Comparison of ENCODE assay signal across 9 mouse cellular contexts in genomic region chr16:30653806-30654205, GRCm38 (mm10). TPM values are rescaled to one million over a fixed set of nuclear protein-coding genes. Genes with fewer than 3 reads are reported as not detected.
DNase-seq lines count a peak whose midpoint lies in the region; ATAC-seq lines count a peak whose summit lies in the region.
"Had no signal": no experiment of that assay in that cellular context is flagged by ENCODE, and none has a peak within 500 bp of the region (broad histone marks: within the 10 kb centered on the region; RNA-seq: fewer than 3 reads in every experiment).

No protein-coding gene starts in this region.

- no peaks in the 10 kb centered on the region for H3K9me3 ChIP-seq in forebrain, embryonic 14.5 days (replicated peaks; ENCODE audit: control insufficient read depth, low read length)
- H3K9me3 ChIP-seq in forebrain, embryonic 13.5 days (replicated peaks): no peaks in the 10 kb centered on the region

- no peak for ATAC-seq in forebrain, embryonic 14.5 days
- no peak for ATAC-seq in forebrain, embryonic 13.5 days

- peak; percentile 76 for DNase-seq in forebrain, embryonic 14.5 days (ENCODE audit: low spot score)
- peak; percentile 13 for DNase-seq in ovary, postnatal 14 days (ENCODE audit: low spot score)
- DNase-seq in ovary, adult 18-20 months (ENCODE audit: low spot score): no peak
- peak; percentile 81 for DNase-seq in gastrocnemius, postnatal 25 days
- peak; percentile 52 to 66 for DNase-seq in left cerebral cortex, postnatal 14 days (ENCODE audit: low spot score in 2 of 2)
- DNase-seq in liver: no peak
- DNase-seq in embryo, embryonic 9.5 days (ENCODE audit: extremely low spot score): no peak

- H3K27me3 ChIP-seq in forebrain, embryonic 14.5 days (replicated peaks; ENCODE audit: control insufficient read depth, insufficient read depth, low read length): no peaks in the 10 kb centered on the region
- H3K27me3 ChIP-seq in forebrain, embryonic 13.5 days: no peaks in the 10 kb centered on the region

- 71% methylated on average over 5 of the region's 5 CpGs for WGBS in forebrain, embryonic 14.5 days
- 80% methylated on average over 5 of the region's 5 CpGs for WGBS in forebrain, embryonic 13.5 days

- H3K36me3 ChIP-seq in forebrain, embryonic 14.5 days (ENCODE audit: control insufficient read depth, insufficient read depth, low read length): no peaks in the 10 kb centered on the region
- no peaks in the 10 kb centered on the region for H3K36me3 ChIP-seq in forebrain, embryonic 13.5 days (ENCODE audit: poor library complexity, severe bottlenecking)

- H3K4me2 ChIP-seq in forebrain, embryonic 14.5 days (ENCODE audit: low read length): no peak overlapping the region
- no peak overlapping the region for H3K4me2 ChIP-seq in forebrain, embryonic 13.5 days

- peaks cover 8% of the 10 kb centered on the region for H3K4me1 ChIP-seq in forebrain, embryonic 14.5 days (ENCODE audit: control insufficient read depth, insufficient read depth, low read length)
- peaks cover 13% of the 10 kb centered on the region for H3K4me1 ChIP-seq in forebrain, embryonic 13.5 days

- intact Hi-C loops in left cerebral cortex, postnatal 14 days (cut with DNase I): no loop called here

- no peak overlapping the region for H3K9ac ChIP-seq in forebrain, embryonic 14.5 days (ENCODE audit: low read length)
- H3K9ac ChIP-seq in forebrain, embryonic 13.5 days: no peak overlapping the region

- H3K4me3 ChIP-seq in forebrain, embryonic 14.5 days (ENCODE audit: low read depth, low read length): no peak overlapping the region
- H3K4me3 ChIP-seq in forebrain, embryonic 13.5 days: no peak overlapping the region
- H3K4me3 ChIP-seq: megakaryocyte, embryonic 14.5 days had no signal

- H3K27ac ChIP-seq in forebrain, embryonic 14.5 days (ENCODE audit: low read depth, low read length): no peak overlapping the region
- H3K27ac ChIP-seq in forebrain, embryonic 13.5 days: no peak overlapping the region

RNA-seq across cellular contexts. Expression of gene Fam43a, which starts 54.3 kb away (rescaled TPM):
- polyA plus RNA-seq in forebrain, embryonic 14.5 days (2014; fragmentation: Nextera tagmentation; extraction: Ambion mirVana): 6.1 and 6.7 TPM in 2 replicates
- polyA plus RNA-seq in forebrain, embryonic 13.5 days (2015; fragmentation: Nextera tagmentation; extraction: Ambion mirVana): 6.8 and 8.3 TPM in 2 replicates
- 1 to 10 TPM; 6.7 to 8.1 TPM for total RNA-seq in gastrocnemius, postnatal 25 days (2021)
- total RNA-seq in left cerebral cortex, postnatal 14 days (2021): 10 to 100 TPM; 14.6 to 15.4 TPM

Comparison
In these comparisons a context has a peak if more than half of its experiments do, and no peak if none do; other contexts are left out.
1. DNase-seq: peak in forebrain, embryonic 14.5 days (single experiment), ovary, postnatal 14 days (single experiment), gastrocnemius, postnatal 25 days (single experiment) and left cerebral cortex, postnatal 14 days (2 of 2); none in ovary, adult 18-20 months (single experiment), liver (single experiment) and embryo, embryonic 9.5 days (single experiment).